Mouse (Mus musculus) hindbrain, embryonic 13.5 days (tissue): ENCODE results near the gene Ankrd40. TPM values are rescaled to one million over a fixed set of nuclear protein-coding genes. Genes with fewer than 3 reads are reported as not detected.

Experiments used
- polyA plus RNA-seq: library from polyadenylated mRNA; unstranded; fragments of >200 nt; fragmentation: Nextera tagmentation; extraction: Ambion mirVana; gene quantifications from 2 replicates; pipeline ENCODE4 v1.2.1, GENCODE M21; 2015

Ankrd40 gene
- polyA plus RNA-seq, 1 experiment from 2014 or later: 10.6 TPM

Other genes with a start within 250 kb of the Ankrd40 start
- gene Tob1, start 116.5 kb upstream of the Ankrd40 start, polyA plus RNA-seq: 32.3 and 36.0 TPM in 2 replicates
- gene Wfikkn2, start 82.0 kb upstream of the Ankrd40 start, polyA plus RNA-seq: 5.9 and 8.6 TPM in 2 replicates
- gene Gm21885, start 46.1 kb upstream of the Ankrd40 start, polyA plus RNA-seq: 0.43 and 0.70 TPM in 2 replicates
- gene Luc7l3, start 6.0 kb upstream of the Ankrd40 start, polyA plus RNA-seq: 163 and 167 TPM in 2 replicates
- 0.50 and 0.77 TPM in 2 replicates for gene Abcc3, start 65.0 kb downstream of the Ankrd40 start, polyA plus RNA-seq
- gene Cacna1g, start 146.2 kb downstream of the Ankrd40 start, polyA plus RNA-seq: 13.6 and 14.2 TPM in 2 replicates
- gene Spata20, start 158.2 kb downstream of the Ankrd40 start, polyA plus RNA-seq: 0.17 and 0.56 TPM in 2 replicates
- gene Epn3, start 172.0 kb downstream of the Ankrd40 start, polyA plus RNA-seq: 0.44 and 0.90 TPM in 2 replicates
- gene Mycbpap, start 193.7 kb downstream of the Ankrd40 start, polyA plus RNA-seq: 3.2 and 3.8 TPM in 2 replicates
- gene Rsad1, start 221.3 kb downstream of the Ankrd40 start, polyA plus RNA-seq: 4.7 and 5.1 TPM in 2 replicates
- 0.32 and 0.38 TPM in 2 replicates for gene Chad, start 237.0 kb downstream of the Ankrd40 start, polyA plus RNA-seq